11 mouse cellular contexts compared by ENCODE assay signal in the genomic region with DNA sequence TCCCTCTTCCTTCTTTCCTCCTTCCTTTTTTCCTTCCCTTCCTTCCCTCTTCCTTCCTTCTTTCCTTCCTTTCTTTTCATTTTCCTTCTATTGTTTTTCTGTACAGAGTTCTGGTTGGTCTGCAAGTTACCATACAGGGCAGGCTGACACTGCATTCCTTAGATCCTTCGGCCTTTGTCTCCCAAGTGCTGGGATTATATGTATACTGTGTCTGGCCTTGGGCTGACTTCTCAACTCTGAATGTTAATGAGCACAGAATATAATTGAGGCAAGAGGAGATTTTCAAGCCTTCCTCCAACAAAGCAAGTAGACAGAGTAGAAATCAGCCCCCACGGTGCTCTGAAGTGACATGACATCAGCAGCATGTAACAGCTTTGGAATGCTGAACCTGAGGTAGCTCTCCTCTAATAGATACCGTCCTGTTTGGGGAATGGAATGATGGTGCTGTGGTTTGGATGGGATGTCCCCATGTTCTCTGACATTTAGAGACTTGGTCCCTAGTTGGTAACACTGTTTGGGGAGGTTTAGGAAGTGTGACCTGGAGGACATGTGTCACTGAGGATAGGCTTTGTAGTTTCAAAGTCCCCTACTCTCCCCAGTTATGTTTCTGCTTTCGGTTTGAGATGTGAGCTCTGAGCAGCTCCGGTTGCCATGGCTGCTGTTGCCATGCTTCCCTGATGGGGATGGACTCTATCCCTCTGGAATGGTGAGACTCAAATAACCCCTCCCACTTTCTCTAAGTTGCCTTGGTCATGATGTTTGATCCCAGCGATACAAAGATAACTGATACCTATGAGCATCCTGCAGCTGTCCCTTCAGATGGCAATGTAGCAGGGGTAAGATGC.
DNase-seq lines count a peak whose midpoint lies in the region; ATAC-seq and TF ChIP-seq lines count a peak whose summit lies in the region.
"Had no signal": no experiment of that assay in that cellular context is flagged by ENCODE, and none has a peak within 500 bp of the region (broad histone marks: within the 10 kb centered on the region; RNA-seq: fewer than 3 reads in every experiment).

No protein-coding gene starts in this region.

- no peak overlapping the region for H3K9ac ChIP-seq in hindbrain, embryonic 11.5 days (ENCODE audit: low read depth, low read length)
- H3K9ac ChIP-seq in midbrain, postnatal 0 days (replicated peaks; ENCODE audit: low read length, poor library complexity, severe bottlenecking): no peak overlapping the region
- H3K9ac ChIP-seq: hindbrain, embryonic 15.5 days; liver, embryonic 13.5 days had no signal

- 57% methylated on average over 6 of the region's 6 CpGs for WGBS in hindbrain, embryonic 11.5 days
- 29% methylated on average over 6 of the region's 6 CpGs for WGBS in midbrain, postnatal 0 days

- H3K9me3 ChIP-seq in hindbrain, embryonic 11.5 days (ENCODE audit: control insufficient read depth, low read length): no peaks in the 10 kb centered on the region
- no peaks in the 10 kb centered on the region for H3K9me3 ChIP-seq in midbrain, postnatal 0 days (ENCODE audit: low read length)
- H3K9me3 ChIP-seq: hindbrain, embryonic 15.5 days; liver, embryonic 13.5 days had no signal

- H3K27me3 ChIP-seq in Patski: no peaks in the 10 kb centered on the region
- H3K27me3 ChIP-seq in hindbrain, embryonic 11.5 days (ENCODE audit: control insufficient read depth, insufficient read depth, low read length): no peaks in the 10 kb centered on the region
- H3K27me3 ChIP-seq in midbrain, postnatal 0 days (ENCODE audit: insufficient read depth, low read length): no peaks in the 10 kb centered on the region
- H3K27me3 ChIP-seq: hindbrain, embryonic 15.5 days; liver, embryonic 13.5 days had no signal

- peak; percentile 54 for ATAC-seq in Patski
- peak; percentile 59; the same call in 1 of the 2 replicates for ATAC-seq in hindbrain, embryonic 11.5 days (ENCODE audit: low FRiP score)
- ATAC-seq in midbrain, postnatal 0 days (ENCODE audit: low FRiP score): 0 out of 2 replicates have a peak, but pooled peaks have one; percentile 44
- ATAC-seq in inflammation-experienced regulatory T-cells, adult 6 months: no peak

- CTCF ChIA-PET in Patski (lab: Charles Lee): interaction anchor here (1.5 kb wide), 1 partner anchor 15 kb away, joined by 3 read pairs; no protein-coding TSS in a partner anchor

- H3K4me3 ChIP-seq in hindbrain, embryonic 11.5 days (ENCODE audit: low read depth, low read length): no peak overlapping the region
- no peak overlapping the region for H3K4me3 ChIP-seq in midbrain, postnatal 0 days (ENCODE audit: low read depth, low read length)
- H3K4me3 ChIP-seq: hindbrain, embryonic 15.5 days; liver, embryonic 13.5 days had no signal

- 0 out of 2 replicates have a peak, but pooled peaks cover 5% of the 10 kb centered on the region for H3K4me1 ChIP-seq in hindbrain, embryonic 11.5 days (replicated peaks; ENCODE audit: control insufficient read depth, insufficient read depth, low read length)
- H3K4me1 ChIP-seq in midbrain, postnatal 0 days (ENCODE audit: insufficient read depth, low read length): peaks cover 6% of the 10 kb centered on the region
- H3K4me1 ChIP-seq: liver, embryonic 13.5 days had no signal

- DNase-seq in layer of hippocampus, adult 11-12 months (ENCODE audit: low spot score): peak; percentile 23
- DNase-seq in layer of hippocampus, postnatal 10 days (ENCODE audit: low spot score in 2 of 2): no peak
- no peak for DNase-seq in Patski (ENCODE audit: low read depth, low spot score)
- DNase-seq in hindbrain, embryonic 11.5 days (ENCODE audit: low spot score): peak; percentile 56
- peak; percentile 51 for DNase-seq in midbrain, postnatal 0 days (ENCODE audit: low spot score)
- no peak for DNase-seq in thymus, postnatal 14 days
- DNase-seq: heart, adult 18-20 months; liver, embryonic 13.5 days; thymus, postnatal 25 days had no signal

- POLR2A ChIA-PET in Patski (lab: Charles Lee): no interaction called here

- H3K4me2 ChIP-seq in hindbrain, embryonic 11.5 days (replicated peaks; ENCODE audit: low read depth, low read length): no peak overlapping the region
- no peak overlapping the region for H3K4me2 ChIP-seq in midbrain, postnatal 0 days (ENCODE audit: low read depth, low read length, poor library complexity, severe bottlenecking)
- H3K4me2 ChIP-seq: hindbrain, embryonic 15.5 days; liver, embryonic 13.5 days had no signal

- no peak for TF ChIP-seq CTCF in Patski (IDR thresholded peaks at IDR 0.05)
- TF ChIP-seq CTCF in midbrain, postnatal 0 days (IDR thresholded peaks at IDR 0.05): no peak

- H3K36me3 ChIP-seq in hindbrain, embryonic 11.5 days (ENCODE audit: control insufficient read depth, insufficient read depth, low read length): no peaks in the 10 kb centered on the region
- H3K36me3 ChIP-seq in midbrain, postnatal 0 days (ENCODE audit: insufficient read depth, low read length): no peaks in the 10 kb centered on the region
- H3K36me3 ChIP-seq: hindbrain, embryonic 15.5 days; liver, embryonic 13.5 days had no signal

- H3K27ac ChIP-seq in hindbrain, embryonic 11.5 days (ENCODE audit: low read depth, low read length): no peak overlapping the region
- 0 out of 2 replicates have a peak overlapping the region, but pooled peaks have one; percentile 1 for H3K27ac ChIP-seq in midbrain, postnatal 0 days (ENCODE audit: low read depth, low read length)
- H3K27ac ChIP-seq: hindbrain, embryonic 15.5 days; liver, embryonic 13.5 days had no signal

- in situ Hi-C loops in Patski (cut with MboI; ENCODE audit: low pct_unique_long_range_greater_than_20kb): no loop called here

Comparison
In these comparisons a context has a peak if more than half of its experiments do, and no peak if none do; other contexts are left out.
1. DNase-seq: peak in layer of hippocampus, adult 11-12 months (single experiment), hindbrain, embryonic 11.5 days (single experiment) and midbrain, postnatal 0 days (single experiment); none in layer of hippocampus, postnatal 10 days (0 of 2), Patski (single experiment) and thymus, postnatal 14 days (single experiment).